In genomic region chr2:59522079-59522684, GRCm38 (mm10) we compare ENCODE assay signal across 7 mouse cellular contexts. TPM values are rescaled to one million over a fixed set of nuclear protein-coding genes. Genes with fewer than 3 reads are reported as not detected.
DNase-seq lines count a peak whose midpoint lies in the region; ATAC-seq and TF ChIP-seq lines count a peak whose summit lies in the region.

No protein-coding gene starts in this region.

- DNase-seq in adrenal gland, postnatal 14 days: peak; percentile 88
- DNase-seq in embryonic facial prominence, embryonic 10.5 days (ENCODE audit: low spot score): peak; percentile 86
- peak; percentile 80 for DNase-seq in heart, adult 8-10 months (ENCODE audit: low spot score)
- DNase-seq in kidney, adult 9 months: peak; percentile 70
- peak; percentile 91 for DNase-seq in limb, embryonic 14.5 days (ENCODE audit: low spot score)
- peak; percentile 92 for DNase-seq in midbrain, postnatal 0 days (ENCODE audit: low spot score)
- peak; percentile 19 to 76 for DNase-seq in spleen, postnatal 10 days (ENCODE audit: low spot score in 2 of 2)

- TF ChIP-seq CTCF in midbrain, postnatal 0 days (IDR thresholded peaks at IDR 0.05): peak; percentile 95

- 0 out of 2 replicates have a peak overlapping the region, but pooled peaks have one; percentile 13 for H3K9ac ChIP-seq in limb, embryonic 14.5 days (ENCODE audit: low read depth, low read length, severe bottlenecking)
- H3K9ac ChIP-seq in midbrain, postnatal 0 days (replicated peaks; ENCODE audit: low read length, poor library complexity, severe bottlenecking): 0 out of 2 replicates have a peak overlapping the region, but pooled peaks have one; percentile 29

- peak; percentile 70; the same call in 1 of the 2 replicates for ATAC-seq in limb, embryonic 14.5 days (ENCODE audit: low FRiP score, low read depth)
- ATAC-seq in midbrain, postnatal 0 days (ENCODE audit: low FRiP score): peak; percentile 75

- no peaks in the 10 kb centered on the region for H3K36me3 ChIP-seq in embryonic facial prominence, embryonic 10.5 days (replicated peaks)
- H3K36me3 ChIP-seq in limb, embryonic 14.5 days (ENCODE audit: control insufficient read depth, insufficient read depth, low read length): no peaks in the 10 kb centered on the region
- no peaks in the 10 kb centered on the region for H3K36me3 ChIP-seq in midbrain, postnatal 0 days (ENCODE audit: insufficient read depth, low read length)

- TF ChIP-seq POLR2A in limb, embryonic 14.5 days (IDR thresholded peaks at IDR 0.05; ENCODE audit: borderline replicate concordance, extremely low read depth, insufficient read depth, insufficient read length): no peak

- peaks cover 39% of the 10 kb centered on the region for H3K4me1 ChIP-seq in embryonic facial prominence, embryonic 10.5 days
- peaks cover 11% of the 10 kb centered on the region for H3K4me1 ChIP-seq in limb, embryonic 14.5 days (ENCODE audit: control insufficient read depth, insufficient read depth, low read length)
- no peaks in the 10 kb centered on the region for H3K4me1 ChIP-seq in midbrain, postnatal 0 days (ENCODE audit: insufficient read depth, low read length)

- H3K4me3 ChIP-seq in embryonic facial prominence, embryonic 10.5 days: peak overlapping the region; percentile 38
- H3K4me3 ChIP-seq in limb, embryonic 14.5 days (replicated peaks; ENCODE audit: low read length): peak overlapping the region; percentile 18
- peak overlapping the region; percentile 23 for H3K4me3 ChIP-seq in midbrain, postnatal 0 days (ENCODE audit: low read depth, low read length)

- H3K9me3 ChIP-seq in embryonic facial prominence, embryonic 10.5 days: no peaks in the 10 kb centered on the region
- no peaks in the 10 kb centered on the region for H3K9me3 ChIP-seq in limb, embryonic 14.5 days (ENCODE audit: control insufficient read depth, low read length)
- H3K9me3 ChIP-seq in midbrain, postnatal 0 days (ENCODE audit: low read length): no peaks in the 10 kb centered on the region

- H3K27ac ChIP-seq in embryonic facial prominence, embryonic 10.5 days (replicated peaks): peak overlapping the region; percentile 73
- no peak overlapping the region for H3K27ac ChIP-seq in limb, embryonic 14.5 days (replicated peaks; ENCODE audit: low read depth, low read length)
- no peak overlapping the region for H3K27ac ChIP-seq in midbrain, postnatal 0 days (ENCODE audit: low read depth, low read length)

- WGBS in embryonic facial prominence, embryonic 10.5 days: 12% methylated on average over 19 of the region's 19 CpGs
- 20% methylated on average over 19 of the region's 19 CpGs for WGBS in limb, embryonic 14.5 days
- 5% methylated on average over 19 of the region's 19 CpGs for WGBS in midbrain, postnatal 0 days

- peak overlapping the region; percentile 39 for H3K4me2 ChIP-seq in limb, embryonic 14.5 days (replicated peaks; ENCODE audit: low read depth, low read length, severe bottlenecking)
- H3K4me2 ChIP-seq in midbrain, postnatal 0 days (ENCODE audit: low read depth, low read length, poor library complexity, severe bottlenecking): peak overlapping the region; percentile 49

- H3K27me3 ChIP-seq in embryonic facial prominence, embryonic 10.5 days (replicated peaks; ENCODE audit: low read depth, poor library complexity, severe bottlenecking): no peaks in the 10 kb centered on the region
- H3K27me3 ChIP-seq in limb, embryonic 14.5 days (ENCODE audit: control insufficient read depth, insufficient read depth, low read length): no peaks in the 10 kb centered on the region
- H3K27me3 ChIP-seq in midbrain, postnatal 0 days (ENCODE audit: insufficient read depth, low read length): no peaks in the 10 kb centered on the region

RNA-seq across cellular contexts. Expression of gene Dapl1, which starts 37.7 kb away (rescaled TPM):
- 8.9 TPM in 1 of 2 replicates, not detected in the other for total RNA-seq in adrenal gland, postnatal 14 days (2021)
- polyA plus RNA-seq in embryonic facial prominence, embryonic 10.5 days (2016; fragmentation: Nextera tagmentation; extraction: Ambion mirVana): 8.5 and 11.3 TPM in 2 replicates
- total RNA-seq in heart, adult 8-10 months (2022): not detected
- polyA plus RNA-seq in limb, embryonic 14.5 days (2012; rRNA removed): 0.96 and 1.0 TPM in 2 replicates
- 1.5 and 3.1 TPM in 2 replicates for polyA plus RNA-seq in limb, embryonic 14.5 days (2014; fragmentation: Nextera tagmentation; extraction: Ambion mirVana)
- 0.85 TPM in 1 of 2 replicates, not detected in the other for total RNA-seq in midbrain, postnatal 0 days (2014; rRNA removed)
- 5.0 and 5.2 TPM in 2 replicates for polyA plus RNA-seq in midbrain, postnatal 0 days (2015; fragmentation: Nextera tagmentation; extraction: Ambion mirVana)
